Mouse (Mus musculus) right cerebral cortex, adult 18-20 months (tissue): ENCODE measurements around the gene Ostf1.

Source experiments
- DNase-seq: peaks from one replicate; pipeline ENCODE4 v3.0.0; 2022; ENCODE audit warnings: mixed read lengths

Ostf1 gene

GRCm38 (mm10) chr19:18631644-18632219 is at the start of gene Ostf1, which contains the start of gene Nmrk1:
Gene Ostf1 (minus strand): TSS chr19:18631823.
Gene Nmrk1 (plus strand): TSS chr19:18631950.
- peak; percentile 94 for DNase-seq

- DNase-seq = no peak
Observed at GRCm38 (mm10) chr19:18673116-18673515, 41.5 kb upstream of the Ostf1 start.

- no peak for DNase-seq
Observed at GRCm38 (mm10) chr19:18672498-18672897, 40.9 kb upstream of the Ostf1 start.

- DNase-seq = peak; percentile 62
Observed at GRCm38 (mm10) chr19:18671056-18671741, 39.6 kb upstream of the Ostf1 start.

- peak; percentile 98 for DNase-seq
Observed at GRCm38 (mm10) chr19:18670608-18671007, 39.0 kb upstream of the Ostf1 start, which contains the start of gene Carnmt1. Gene Carnmt1 (plus strand): TSS chr19:18670764.

GRCm38 (mm10) chr19:18669551-18669950 is 37.9 kb upstream of the Ostf1 start:
- DNase-seq = no peak

- no peak for DNase-seq
Observed at GRCm38 (mm10) chr19:18666966-18667365, 35.3 kb upstream of the Ostf1 start.

GRCm38 (mm10) chr19:18663904-18664303 is 32.3 kb upstream of the Ostf1 start:
- no peak for DNase-seq

- DNase-seq = no peak
Observed at GRCm38 (mm10) chr19:18661683-18662082, 30.1 kb upstream of the Ostf1 start.

- no peak for DNase-seq
Observed at GRCm38 (mm10) chr19:18660466-18660865, 28.8 kb upstream of the Ostf1 start.

- no peak for DNase-seq
Observed at GRCm38 (mm10) chr19:18659349-18659748, 27.7 kb upstream of the Ostf1 start.

GRCm38 (mm10) chr19:18658473-18658872 is 26.9 kb upstream of the Ostf1 start:
- no peak for DNase-seq

- no peak for DNase-seq
Observed at GRCm38 (mm10) chr19:18655999-18656398, 24.4 kb upstream of the Ostf1 start.

GRCm38 (mm10) chr19:18654984-18655383 is 23.4 kb upstream of the Ostf1 start:
- no peak for DNase-seq

GRCm38 (mm10) chr19:18654330-18654729 is 22.7 kb upstream of the Ostf1 start:
- no peak for DNase-seq

- DNase-seq = no peak
Observed at GRCm38 (mm10) chr19:18653058-18653457, 21.4 kb upstream of the Ostf1 start.

- no peak for DNase-seq
Observed at GRCm38 (mm10) chr19:18652592-18652991, 21.0 kb upstream of the Ostf1 start.

GRCm38 (mm10) chr19:18650473-18650872 is 18.9 kb upstream of the Ostf1 start:
- DNase-seq = no peak

GRCm38 (mm10) chr19:18649955-18650354 is 18.3 kb upstream of the Ostf1 start:
- no peak for DNase-seq

GRCm38 (mm10) chr19:18648558-18648945 is 16.9 kb upstream of the Ostf1 start:
- DNase-seq = no peak

GRCm38 (mm10) chr19:18647775-18648557 is 16.3 kb upstream of the Ostf1 start:
- no peak for DNase-seq

- no peak for DNase-seq
Observed at GRCm38 (mm10) chr19:18646853-18647420, 15.3 kb upstream of the Ostf1 start.

GRCm38 (mm10) chr19:18646397-18646796 is 14.8 kb upstream of the Ostf1 start:
- no peak for DNase-seq
